Mouse (Mus musculus) gastrocnemius, adult 18-20 months (tissue): Measurements from ENCODE around the gene Rpp14. TPM values are rescaled to one million over a fixed set of nuclear protein-coding genes. Genes with fewer than 3 reads are reported as not detected.
A peak's percentile ranks its signal among the peaks of the same experiment; 100 is the strongest.

ENCODE experiments used
- DNase-seq: peaks from one replicate; pipeline ENCODE4 v3.0.0; 2021; ENCODE audit warnings: low spot score
- long read RNA-seq, 2 experiments: library from polyadenylated mRNA; stranded (forward); transcript quantifications; one replicate each; pipeline ENCODE4 v2.0.0; 2021
- total RNA-seq, 2 experiments: library from RNA; stranded (reverse); gene quantifications; 2 replicates each; pipeline ENCODE4 v1.2.3; 2021

Rpp14 gene
- 10 to 100 TPM; 28.0 TPM for total RNA-seq
- long read RNA-seq, experiment 1, transcript Rpp14-201 (6 exons, 2,401 nt) = major isoform, 57 of 68 reads
- long read RNA-seq, experiment 1, partial matches to known transcripts = 1 of 68 reads
- long read RNA-seq, experiment 1, other reads (novel, unspliced or antisense) = 9 of 68 reads
- long read RNA-seq, experiment 2, transcript Rpp14-201 (6 exons, 2,401 nt) = major isoform, 39 of 47 reads
- long read RNA-seq, experiment 2, partial matches to known transcripts = 1 of 47 reads
- long read RNA-seq, experiment 2, other reads (novel, unspliced or antisense) = 7 of 47 reads

DNA sequence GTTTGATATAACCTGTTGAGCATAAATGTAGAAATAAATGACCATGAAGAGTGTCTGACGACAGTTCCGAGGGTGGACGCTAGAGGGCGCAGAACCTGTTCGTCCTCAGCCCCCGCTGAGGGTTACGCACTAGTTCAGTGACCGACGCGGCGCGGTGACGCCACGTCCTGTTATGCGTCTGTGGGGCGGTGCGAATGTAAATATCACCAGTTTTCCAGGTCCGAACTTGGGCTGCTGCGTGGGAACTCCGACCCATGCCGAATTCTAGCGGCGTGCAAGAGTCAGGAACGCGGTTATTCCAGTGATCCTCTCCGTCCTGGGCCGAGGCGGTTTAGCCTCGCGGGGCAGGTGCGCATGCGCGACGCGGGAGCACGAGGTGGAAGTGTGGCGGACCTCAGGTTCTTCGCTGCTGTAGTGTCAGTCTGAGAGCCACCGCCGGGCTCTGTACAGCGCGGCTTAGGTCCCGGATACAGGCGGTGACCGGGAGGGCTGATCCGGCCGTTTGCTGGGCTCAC, at the start of gene Rpp14:
Gene Rpp14 (plus strand): TSS at position 203 of the 515 bp plus-strand sequence.
- DNase-seq = peak; percentile 95

DNA sequence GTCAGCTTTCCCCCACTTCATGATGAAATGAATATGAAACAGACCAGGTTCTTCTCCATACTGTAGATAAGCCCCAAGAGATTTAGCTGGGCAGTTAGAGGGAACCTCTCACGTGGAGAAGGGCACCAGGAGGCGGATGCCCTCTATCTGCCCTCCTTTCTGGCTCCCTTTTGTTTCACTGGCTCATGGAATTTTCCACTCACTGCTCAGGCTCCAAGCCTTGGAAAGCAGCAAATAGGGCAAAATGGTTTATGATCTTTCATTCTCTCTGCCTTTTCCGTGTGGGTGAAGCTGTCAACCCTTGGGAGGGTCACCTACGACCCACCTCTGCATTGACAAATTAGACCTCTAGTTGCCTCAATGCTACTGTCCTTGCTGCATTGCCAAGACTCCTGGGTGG, 49.6 kb upstream of the Rpp14 start:
- no peak for DNase-seq

DNA sequence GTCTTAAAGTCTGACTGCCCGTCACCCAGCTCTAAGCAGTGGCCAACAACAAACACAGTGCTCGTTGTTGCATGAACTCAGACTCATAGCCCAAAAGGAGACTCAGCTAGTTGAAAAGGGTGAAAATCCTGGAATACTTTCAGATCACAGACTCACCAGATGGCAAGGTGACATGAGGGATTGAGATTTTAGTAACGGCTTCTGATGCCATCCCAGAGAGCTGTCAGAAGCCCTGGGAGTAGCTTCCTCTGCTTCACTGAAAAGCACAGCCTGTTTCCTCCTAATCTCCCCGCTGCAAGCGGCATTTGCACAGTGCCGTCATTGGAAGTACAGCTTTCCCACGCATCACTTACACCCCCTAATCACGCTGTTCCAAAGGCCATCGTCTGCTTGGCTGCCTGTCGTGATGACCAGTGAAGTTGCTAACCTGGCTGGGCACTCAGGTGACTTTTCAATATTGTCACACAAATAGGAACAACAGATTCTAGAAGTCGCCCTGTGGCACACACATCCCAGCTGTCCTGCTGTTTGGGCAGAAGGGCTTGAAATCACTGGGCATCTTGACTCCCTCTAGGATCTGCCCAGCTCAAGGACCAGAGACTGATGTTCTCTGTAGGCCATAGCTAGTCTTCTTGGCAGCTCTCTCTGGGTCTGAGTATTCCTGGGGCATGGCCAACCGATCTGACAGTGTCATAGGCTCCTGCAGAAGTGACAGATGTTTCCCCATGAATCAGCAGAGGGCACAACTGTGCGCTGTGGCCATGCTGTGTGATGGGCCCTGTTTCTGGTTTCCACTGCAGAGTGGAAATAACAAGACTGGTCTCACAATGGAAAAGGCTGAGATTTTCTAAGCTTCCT, 47.9 kb upstream of the Rpp14 start:
- DNase-seq = peak; percentile 24

DNA sequence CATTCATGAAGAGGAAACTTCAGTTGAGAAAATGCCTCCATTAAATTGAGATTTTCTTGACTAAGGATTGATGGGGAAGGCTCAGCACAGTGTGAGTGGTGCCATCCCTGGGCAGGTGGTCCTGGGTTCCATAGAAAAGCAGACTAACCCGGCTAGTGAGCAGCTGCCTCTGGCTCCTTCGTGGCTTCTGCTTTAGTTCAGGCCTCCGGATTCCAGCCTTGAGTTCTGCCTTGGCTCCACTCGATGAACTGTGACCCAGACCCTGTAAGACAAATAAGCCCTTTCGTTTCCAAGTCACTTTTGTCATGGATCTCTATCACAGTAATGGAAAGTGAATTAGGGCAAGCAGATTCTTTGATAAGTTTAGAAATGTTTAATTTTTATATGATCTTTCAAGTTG, 45.6 kb upstream of the Rpp14 start:
- no peak for DNase-seq

DNA sequence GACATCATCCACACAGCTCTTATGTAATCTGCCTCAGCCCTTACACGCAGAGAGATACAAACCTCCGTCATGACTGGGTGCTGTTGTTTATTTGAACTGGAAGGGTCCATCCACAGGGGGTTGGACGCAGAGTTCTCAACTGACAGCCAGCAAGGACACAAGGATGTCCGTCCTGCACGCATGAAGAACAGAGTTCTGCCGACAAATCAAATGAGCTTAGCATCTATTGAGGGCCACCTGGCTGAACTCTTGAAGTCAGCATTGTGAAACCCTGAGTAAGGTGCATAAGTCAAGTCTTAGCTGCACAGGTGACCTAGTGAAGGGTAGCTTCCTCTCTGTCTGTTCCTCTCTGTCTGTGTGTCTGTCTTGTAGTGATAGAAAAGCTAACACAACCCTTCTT, 44.2 kb upstream of the Rpp14 start:
- no peak for DNase-seq

DNA sequence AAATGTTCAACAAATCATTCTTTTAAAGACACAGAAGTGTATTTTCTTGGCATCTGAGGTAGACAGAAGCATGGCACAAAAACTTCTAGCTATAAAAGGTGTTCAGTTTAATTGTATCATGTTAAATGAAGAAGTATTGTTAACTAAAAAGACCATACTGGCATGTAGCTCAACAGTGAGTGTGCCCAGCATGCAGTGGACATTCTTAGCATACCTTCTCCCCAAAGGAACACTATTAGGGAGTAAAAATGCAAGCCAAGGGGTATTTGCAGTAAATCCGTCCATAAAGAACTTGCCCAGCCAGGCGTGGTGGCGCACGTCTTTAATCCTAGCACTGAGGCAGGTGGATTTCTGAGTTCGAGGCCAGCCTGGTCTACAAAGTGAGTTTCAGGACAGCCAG, 43.8 kb upstream of the Rpp14 start:
- DNase-seq = no peak

DNA sequence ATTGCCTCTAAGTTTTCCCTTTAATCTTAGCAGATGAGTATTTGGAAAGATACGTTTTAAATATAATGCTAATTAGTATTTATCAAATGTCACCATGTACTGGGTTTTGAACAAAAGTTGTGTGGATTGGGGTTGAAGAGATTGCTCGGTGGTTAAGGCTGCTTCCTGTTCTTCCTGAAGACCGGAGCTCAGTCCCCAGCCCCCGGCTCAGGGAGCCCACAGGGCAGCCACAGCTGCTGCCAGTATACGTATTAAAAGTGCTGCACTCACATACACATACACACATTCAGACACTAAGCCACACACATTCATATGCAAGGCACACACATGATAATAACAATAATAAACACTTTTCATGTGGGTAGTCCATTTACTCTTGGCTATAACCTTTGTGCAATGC, 42.0 kb upstream of the Rpp14 start:
- DNase-seq = no peak

DNA sequence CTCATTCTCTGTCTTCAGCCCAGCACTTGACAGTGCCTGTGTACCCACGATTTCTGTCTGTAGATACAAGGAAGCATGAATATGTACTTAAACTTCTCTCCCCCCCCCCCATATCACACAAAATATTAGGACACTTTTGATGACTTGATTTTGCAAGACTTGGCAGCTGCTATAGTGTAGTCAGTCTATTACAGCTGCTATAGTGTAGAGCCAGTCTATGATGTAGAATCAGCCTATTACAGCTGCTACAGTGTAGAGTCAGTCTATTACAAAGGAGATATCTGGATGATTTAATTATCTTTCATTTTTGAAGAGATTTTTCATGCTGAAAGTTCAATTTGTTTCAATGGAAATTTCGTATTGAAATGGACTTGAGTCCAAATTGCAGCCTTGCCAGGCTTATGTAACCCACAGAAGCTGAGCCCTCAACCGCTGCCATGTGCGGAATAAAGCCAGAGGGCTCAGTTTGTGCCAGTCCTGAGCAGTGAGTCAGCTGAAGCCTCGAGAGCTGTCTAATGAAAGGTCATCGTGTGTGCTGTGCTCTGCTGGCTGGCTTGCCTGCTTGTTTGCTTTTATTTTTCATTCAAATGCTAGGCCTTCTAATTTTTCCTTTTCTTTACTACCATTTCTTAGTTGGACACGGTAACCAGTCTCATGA, 41.2 kb upstream of the Rpp14 start:
- peak; percentile 86 for DNase-seq

DNA sequence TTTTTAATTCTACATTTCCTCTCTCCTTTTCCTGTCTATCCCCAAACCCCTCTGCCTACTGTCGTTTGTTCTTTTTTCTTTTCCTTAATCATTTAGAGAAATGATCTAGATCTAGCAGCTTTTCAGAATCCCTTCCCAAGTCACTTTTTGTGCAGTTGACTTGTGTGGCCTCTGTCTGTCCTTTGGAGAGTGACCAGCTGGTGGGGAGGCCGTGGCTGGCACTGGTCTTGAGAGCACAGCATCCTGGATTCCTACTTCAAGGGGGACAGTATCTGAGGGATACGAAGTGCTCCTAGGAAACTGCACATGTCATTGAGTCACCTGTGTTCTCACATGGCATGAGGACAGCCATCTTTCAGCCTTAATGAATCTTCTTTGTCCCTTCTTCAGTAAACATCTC, 40.0 kb upstream of the Rpp14 start:
- no peak for DNase-seq

DNA sequence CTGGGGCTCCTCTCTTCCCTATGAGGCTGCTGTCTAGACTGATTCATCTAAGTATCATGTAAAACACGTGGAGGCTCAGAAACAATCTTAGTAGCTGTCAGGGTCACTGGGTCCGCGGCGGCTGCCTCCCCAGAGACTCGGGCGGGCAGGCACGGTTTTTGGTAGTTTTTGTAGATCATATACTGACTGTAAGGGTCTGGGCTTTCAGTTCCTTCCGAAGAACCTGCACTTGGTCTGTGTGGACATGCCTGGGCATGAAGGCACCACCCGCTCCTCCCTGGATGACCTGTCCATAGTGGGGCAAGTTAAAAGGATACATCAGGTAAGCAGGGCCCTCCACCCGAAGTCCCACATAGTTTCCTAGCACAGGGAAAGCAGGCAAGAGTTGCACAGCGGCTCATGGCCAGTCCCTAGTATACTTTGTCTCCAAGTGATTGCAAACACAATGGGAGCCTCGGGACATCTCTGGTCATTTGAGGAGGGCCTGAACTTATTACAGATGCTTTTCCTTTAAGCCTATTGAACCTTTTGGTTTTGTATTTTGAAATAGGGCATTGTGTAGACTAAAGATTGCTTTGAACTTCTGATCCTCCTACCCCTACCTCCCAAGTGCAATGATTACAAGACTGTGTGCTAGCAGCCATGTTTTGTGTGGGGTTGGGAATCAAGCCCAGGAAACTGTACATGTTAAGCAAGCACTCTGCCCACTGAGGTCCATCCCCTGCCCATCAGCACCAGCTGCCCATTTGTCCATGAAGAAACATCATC, 39.1 kb upstream of the Rpp14 start:
- DNase-seq = no peak

DNA sequence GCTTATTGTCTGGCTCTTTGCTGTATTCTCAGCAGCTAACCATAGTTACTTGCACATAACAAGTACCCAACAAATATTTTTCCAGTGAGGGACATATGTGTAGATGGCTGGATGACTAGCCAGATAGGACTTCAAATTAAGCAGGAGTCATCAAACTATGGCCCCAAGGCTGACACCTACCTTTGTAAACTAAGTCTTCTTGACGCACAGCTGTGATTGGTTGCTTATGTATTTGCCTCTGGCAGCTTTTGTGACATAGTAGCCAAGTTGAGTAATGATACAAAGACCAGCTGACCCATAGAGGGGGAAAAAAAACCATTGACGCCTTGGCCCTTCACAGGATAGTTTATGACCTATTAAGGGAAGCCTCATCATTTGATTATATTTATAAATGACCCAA, 38.0 kb upstream of the Rpp14 start:
- DNase-seq = no peak

DNA sequence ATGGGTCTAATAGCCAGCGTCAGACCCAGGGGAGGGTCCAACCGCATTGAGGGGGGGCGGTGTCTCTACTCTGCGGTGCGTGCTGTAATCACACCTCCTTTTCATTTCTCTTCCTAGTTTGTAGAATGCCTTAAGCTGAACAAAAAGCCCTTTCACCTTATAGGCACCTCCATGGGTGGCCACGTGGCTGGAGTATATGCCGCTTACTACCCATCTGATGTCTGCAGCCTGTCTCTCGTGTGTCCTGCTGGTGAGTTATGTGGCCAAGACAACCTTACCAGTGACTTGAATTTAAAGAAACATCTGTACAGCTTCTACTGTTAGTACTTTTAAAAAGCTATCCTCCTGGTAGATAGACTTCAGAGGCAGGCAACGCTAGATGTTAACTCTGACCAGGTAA, 37.6 kb upstream of the Rpp14 start:
- DNase-seq = no peak

DNA sequence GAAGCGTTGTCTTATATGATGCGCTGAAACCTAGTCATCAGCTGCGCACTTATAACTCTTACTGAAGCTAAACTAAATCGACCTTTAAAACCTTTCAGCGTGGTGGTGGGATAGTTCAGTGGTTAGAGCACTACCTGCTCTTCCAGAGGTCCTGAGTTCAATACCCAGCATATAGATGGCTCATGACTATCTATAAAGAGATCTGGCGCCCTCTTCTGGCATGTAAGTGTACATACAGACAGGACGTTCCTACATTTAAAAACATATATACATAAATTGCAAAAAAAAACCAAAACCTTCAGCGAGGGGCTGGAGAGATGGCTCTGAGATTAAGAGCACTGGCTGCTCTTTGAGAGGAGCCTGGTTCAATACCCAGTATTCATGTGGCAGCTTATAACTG, 35.8 kb upstream of the Rpp14 start:
- peak; percentile 26 for DNase-seq

DNA sequence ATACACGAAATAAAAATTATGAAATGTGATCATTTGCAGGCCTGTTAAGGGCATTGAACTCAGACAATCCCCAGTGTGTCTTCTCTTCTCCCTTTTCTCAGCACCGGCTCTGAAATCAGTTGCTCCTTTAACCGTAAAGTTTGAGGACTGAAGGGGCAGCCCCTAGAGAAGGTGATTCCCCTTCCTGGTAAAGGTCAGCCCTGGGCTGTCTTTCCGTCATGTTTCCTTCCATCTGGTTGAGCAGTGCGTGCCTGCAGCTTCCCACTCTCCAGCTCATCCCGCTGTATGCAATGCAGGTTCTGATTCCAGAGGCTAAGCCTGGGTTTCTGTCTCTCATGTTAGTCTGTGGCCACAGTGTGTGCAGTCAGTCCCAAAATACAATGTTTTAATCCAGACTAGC, 35.4 kb upstream of the Rpp14 start:
- DNase-seq = no peak

DNA sequence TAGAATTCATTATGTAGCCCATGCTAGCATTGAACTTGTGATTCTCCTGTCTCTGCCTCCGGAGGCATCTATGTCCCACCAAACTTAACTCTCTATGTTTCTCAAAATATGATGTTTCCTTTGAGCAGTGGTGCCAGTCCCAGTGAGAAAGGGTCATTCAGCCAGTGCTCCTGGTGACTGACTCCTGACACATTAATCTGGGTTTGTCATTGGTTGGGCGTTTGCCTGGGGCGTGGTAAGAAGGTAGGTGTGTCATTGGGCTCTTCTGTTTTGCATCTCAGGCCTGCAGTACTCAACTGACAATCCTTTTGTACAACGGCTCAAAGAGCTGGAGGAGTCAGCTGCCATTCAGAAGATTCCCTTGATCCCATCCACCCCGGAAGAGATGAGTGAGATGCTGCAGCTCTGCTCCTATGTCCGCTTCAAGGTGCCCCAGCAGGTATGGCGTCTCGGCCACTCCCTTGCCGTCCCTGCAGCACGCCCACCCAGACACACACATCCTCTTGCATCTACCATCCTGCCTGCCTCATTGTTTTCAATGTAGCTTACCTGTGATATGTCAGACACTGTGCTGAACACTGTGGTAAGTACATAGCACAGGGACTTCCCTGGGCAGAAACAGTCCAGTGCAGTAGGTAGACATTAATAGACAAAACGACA, 34.9 kb upstream of the Rpp14 start:
- DNase-seq = no peak

DNA sequence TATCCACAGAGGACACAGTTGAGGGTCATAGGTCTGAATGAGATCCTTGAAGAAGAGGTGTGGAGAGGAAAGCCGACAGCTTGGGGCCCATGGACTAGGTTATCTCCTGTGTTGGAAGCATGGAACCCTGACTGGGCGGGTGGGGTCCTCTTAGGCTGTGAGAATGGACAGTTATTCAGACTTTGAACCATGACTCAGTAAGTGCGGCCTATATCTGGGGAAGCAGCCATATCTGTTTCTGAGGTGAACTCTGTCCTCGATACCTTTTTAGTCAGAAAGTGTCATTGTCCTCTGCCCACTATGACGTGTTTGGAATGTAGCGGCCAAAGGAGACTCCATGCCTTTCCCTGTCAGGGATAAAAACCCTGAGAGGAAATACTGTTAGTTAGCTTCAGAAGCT, 33.3 kb upstream of the Rpp14 start:
- DNase-seq = no peak

DNA sequence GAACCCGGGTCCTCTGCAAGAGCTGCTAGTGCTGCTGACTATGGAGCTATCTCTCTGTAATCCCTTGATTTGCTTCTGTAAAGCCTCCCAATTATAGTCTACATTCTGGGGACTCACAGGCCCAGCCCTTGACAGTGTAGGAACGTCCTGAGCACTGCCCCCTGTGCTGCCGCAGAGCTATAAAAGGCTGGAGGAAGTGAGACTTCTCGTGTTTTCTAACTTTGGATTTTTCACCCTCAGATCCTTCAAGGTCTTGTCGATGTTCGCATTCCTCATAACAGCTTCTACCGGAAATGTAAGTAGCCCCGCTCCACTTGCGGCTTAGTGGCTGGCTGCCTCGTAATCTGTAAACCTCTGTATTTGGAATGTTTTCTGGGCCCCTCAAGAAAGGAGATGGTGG, 30.8 kb upstream of the Rpp14 start:
- no peak for DNase-seq

DNA sequence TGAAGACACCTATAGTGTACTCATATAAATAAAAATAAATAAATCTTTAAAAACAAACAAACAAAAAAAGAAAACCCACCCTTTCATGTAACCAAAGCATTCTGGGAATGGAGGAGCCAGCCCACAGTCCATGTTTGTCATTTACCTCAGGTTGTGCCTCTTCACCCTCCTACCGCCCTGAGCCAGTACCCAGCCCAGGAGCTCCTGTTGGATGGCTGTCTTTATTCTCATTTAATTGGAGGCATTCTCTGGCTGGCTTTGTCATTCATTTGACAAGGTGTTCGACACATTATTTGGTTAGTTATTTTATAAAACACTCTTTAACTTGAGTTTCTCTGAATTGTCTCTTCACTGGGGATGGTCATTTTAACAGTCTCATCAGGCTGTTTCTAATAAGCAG, 28.3 kb upstream of the Rpp14 start:
- DNase-seq = no peak

DNA sequence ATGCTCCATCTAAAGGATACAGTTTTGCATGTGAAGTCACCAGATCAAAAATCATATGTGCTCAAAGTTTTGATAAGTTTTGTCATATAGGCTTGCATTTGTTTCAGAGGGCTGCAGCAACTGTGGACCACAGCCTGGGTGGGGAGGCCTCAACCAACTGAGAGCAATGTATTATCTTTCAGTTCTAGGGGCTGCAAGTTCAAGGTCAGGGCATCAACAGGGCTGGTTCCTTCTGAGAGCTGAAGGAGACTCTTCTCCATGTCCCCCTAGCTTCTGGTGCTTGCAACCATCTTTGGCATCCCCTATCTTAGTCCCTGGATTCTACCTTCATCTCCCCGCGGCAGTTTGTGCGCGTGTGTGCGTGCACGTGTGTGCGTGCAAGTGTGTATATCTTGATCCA, 27.5 kb upstream of the Rpp14 start:
- DNase-seq = no peak

DNA sequence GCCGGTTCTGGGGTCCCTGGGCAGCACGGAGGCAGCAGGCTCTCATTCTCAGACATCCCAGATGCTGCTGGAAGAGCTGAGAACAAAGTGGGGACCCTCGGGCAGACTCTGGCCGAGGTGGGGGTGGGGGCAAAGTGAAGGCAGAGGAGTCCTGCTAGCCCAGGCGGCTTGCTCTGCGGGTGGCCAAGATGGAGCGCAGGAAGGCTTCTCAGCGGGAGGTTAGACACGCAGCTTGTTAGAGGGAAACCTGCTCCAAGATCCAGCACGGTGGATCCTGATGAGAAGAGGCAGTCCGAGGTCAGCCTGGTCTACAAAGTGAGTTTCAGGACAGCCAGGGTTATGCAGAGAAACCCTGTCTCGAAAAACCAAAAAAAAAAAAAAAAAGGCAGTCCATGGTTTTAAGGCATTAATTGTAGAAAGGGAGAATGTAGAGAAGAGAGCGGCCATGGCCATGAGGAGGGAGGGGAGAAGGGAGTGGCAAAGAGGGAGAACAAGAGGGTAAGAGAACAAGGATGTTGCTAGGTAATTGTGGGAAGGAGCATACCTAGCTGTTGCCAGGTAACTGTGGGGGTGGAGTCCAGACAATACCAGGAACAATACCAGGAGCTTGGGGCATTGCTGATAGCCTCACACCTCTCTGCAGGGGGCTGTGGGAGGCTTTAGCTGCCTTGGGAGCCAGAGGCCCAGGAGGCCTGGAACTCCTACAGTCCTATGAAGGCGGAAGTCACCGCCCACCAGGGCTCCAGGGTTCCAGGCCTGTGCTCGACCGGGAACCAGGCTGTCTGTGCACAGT, 25.7 kb upstream of the Rpp14 start:
- no peak for DNase-seq
